Mouse (Mus musculus) mouse trophoblast stem cell (cell line): ENCODE results near the gene Hmces.

Experiments
- in situ Hi-C, 2 experiments: fragments of 300-500 bp; cut with MseI, MboI; formaldehyde crosslinking; loops; 2 replicates in 1 of 2; 3 replicates in 1 of 2; pipeline ENCODE4 v1.15.1; 2025

The Hmces gene

DNA sequence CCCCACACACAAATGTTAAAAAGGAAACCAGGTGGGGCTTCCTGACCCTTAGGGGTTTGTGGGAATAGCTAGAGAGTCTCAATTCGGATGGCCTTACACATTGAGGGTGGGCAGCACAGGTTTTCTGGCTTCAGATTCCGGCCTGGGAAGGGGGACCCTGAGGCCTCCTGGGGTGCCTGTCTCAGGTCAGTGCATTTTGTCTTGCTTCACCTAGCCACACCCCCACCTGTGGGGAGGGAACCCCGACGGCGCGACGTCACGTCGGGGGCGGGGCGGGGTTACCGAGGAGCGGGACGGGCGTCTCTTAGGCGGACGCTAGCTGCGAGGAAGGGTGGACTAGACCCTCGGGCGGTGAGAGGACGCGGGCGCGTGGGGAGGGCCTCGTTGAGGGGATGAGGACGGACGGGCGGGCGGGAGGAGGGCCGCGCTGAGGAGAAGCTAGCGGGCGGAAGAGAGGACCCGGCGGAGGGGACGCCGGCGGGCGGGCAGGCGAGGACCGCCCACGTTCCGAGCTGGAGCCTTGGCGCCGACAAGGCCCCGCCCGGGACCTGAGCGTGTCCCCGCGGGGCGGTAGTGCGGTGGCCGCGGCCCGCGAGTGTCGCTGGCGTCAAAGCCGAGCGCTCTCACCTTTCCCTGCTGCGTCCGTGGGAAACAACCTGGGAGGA, at the start of gene Hmces:
Hmces (plus strand) TSS at position 275 of the 665 bp plus-strand sequence.
- in situ Hi-C loops: no loop called here

GRCm38 (mm10) chr6:87866211-87866610, 47.5 kb upstream of the Hmces start:
- in situ Hi-C loops: no loop called here

DNA sequence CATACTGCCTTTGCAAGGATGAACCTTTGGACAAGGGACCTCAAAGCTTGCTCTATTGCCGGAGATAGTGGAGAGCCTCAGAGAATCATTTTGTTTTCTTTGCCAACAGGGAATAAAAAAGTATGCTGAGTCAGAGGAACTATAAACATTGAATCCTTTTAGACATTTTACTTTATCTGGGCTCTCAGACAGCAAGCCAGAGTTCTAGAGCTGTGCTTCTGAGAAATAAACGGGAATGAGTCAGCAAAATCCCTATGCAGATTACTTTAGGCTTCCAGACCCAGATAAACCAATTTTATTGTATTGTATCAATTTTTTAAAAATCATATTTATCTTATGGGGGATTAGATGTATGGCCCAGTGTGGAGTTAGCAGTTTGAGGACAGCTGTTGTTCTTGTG, 46.5 kb upstream of the Hmces start:
- in situ Hi-C loops: no loop called here

GRCm38 (mm10) chr6:87868871-87869506, 44.7 kb upstream of the Hmces start:
- in situ Hi-C loops: no loop called here

- in situ Hi-C loops: no loop called here
Measured at GRCm38 (mm10) chr6:87870440-87870839, 43.3 kb upstream of the Hmces start.

DNA sequence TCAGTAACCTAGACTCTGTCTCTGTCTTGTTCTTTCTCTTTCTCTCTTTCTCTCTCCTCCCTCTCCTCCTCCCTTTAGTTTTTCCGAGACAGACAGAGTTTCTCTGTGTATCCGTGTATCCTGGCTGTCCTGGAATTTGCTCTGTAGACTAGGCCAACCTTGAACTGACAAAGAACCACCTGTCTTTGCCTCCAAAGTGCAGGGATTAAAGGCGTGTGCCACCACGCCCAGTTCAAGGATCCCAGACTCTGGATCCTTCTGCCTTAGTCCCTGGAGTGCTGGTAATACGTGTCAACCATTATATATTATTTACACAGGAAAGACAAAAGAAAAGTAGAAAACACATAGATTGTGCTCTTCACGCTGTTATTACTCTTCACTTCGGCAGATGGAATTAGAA, 42.5 kb upstream of the Hmces start:
- in situ Hi-C loops: no loop called here

GRCm38 (mm10) chr6:87873104-87873503, 40.6 kb upstream of the Hmces start:
- in situ Hi-C loops: no loop called here

- in situ Hi-C loops: no loop called here
Measured at GRCm38 (mm10) chr6:87873963-87874362, 39.8 kb upstream of the Hmces start.

GRCm38 (mm10) chr6:87875083-87875482, 38.7 kb upstream of the Hmces start:
- in situ Hi-C loops: no loop called here

GRCm38 (mm10) chr6:87875562-87875961, 38.2 kb upstream of the Hmces start:
- in situ Hi-C loops: no loop called here

DNA sequence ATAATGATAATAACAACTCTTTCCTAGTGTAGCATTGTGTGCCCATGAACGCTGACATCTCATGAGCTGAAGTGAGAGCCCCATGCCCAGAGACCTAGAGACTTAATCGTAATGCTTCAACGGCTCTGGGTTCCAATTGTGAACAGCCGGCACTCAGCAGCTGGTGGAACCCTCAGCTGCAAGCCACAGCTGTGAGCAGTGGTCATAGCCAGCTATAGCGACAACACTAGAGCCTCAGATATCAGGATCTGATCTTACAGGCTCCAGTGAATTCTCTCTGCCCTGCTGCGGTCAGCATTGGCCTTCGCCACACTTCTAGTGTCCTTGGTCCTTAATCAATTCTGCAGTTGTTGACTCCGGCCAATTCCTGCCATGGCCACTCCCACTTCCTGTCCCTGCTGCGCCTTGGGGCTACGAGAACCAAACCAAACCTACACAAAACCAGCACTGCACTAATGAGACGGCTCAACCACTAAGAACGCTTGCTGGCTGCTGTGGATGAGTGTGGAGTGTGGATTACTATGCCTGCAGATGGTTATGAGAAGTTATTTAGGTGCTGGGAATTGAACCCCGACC, 37.6 kb upstream of the Hmces start:
- in situ Hi-C loops: no loop called here

DNA sequence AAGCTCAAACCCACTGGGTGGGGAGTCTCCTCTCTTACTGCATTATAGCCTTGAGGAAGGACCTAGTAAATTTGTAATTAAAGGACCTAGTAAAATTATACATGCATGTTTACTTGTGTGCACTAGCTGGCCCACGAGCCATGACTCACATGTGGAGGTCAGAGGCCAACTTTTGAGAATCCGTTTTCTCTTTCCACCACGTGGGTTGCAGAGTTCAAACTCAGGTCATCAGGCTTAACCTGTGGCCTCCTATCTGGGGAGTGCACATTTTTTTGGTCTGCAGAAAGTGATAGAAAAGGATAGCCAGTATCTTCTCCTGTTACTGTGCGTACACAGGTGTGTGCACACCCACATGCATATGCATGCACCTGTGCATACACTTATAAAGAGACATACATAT, 34.7 kb upstream of the Hmces start:
- in situ Hi-C loops: no loop called here

- in situ Hi-C loops: no loop called here
Measured at GRCm38 (mm10) chr6:87879628-87880027, 34.1 kb upstream of the Hmces start.

- in situ Hi-C loops: no loop called here
Measured at GRCm38 (mm10) chr6:87882221-87882620, 31.5 kb upstream of the Hmces start.

DNA sequence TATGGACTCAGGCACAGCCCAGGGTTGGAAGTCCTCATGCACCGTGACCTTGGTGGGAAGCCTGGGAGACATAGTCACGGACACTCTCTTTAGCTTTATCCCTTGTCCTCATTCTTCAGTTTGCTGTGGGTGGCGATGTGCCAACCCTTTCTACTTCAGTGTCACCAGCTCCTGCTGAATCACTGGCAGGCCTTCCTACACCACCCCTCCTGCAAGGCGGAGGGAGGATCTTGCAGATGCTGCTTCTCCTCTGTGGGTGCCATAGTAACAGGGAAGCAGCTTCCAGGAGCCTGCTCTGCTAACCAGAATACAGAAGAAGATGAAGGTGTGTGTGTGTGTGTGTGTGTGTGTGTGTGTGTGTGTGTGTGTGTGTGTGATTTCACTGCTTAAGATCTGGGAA, 30.9 kb upstream of the Hmces start:
- in situ Hi-C loops: no loop called here

DNA sequence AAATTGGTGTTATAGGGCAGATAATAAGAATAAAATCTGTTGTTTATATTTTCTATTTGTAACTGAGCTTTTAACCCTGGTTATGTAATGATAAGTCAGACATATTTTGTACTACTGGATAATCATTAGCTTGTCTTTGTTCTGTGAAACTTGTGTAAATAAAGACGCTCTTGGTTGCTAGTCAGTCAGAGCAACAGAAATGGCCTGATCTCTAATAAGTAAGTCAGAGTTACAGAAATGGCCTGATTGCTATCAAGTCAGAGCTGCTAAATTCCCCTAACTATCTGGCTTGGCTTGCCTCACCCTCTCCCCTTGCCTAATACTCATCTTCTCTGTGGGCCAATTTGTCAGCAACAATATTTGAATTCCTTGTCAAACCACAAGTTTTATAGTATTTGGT, 27.0 kb upstream of the Hmces start:
- in situ Hi-C loops: no loop called here

DNA sequence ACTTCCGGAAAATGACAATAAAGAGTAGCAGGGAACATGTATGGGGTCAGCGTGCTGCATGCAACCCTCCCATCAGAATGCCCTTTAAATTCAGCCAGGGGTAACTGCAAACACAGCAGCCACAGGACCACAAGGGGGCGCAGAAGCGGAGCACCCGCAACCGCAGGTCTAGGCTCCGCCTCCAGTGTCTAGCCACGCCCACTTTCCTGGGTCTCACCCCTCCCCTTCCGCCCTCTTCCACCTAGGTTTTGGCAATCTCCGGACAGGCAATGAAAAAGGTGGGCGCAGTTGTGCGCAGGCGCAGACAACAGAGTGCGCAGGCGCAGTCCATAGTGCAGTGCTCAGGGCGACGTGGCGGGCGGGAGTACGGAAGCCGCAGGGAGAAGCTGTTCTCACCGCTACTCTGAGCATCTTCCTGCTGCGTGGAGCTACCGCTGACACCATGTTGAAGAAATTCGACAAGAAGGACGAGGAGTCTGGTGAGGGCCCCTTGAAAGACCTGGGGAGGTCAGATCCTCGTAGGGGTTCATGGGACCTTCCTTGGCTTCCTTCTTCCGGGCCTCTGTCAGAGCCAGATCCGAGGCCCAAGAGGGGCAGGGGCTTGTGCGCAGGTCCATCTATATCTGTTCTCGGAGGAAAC, 26.0 kb upstream of the Hmces start, which contains the start of gene Copg1:
Copg1 (plus strand) TSS at position 221 of the 640 bp plus-strand sequence.
- in situ Hi-C loops: no loop called here

DNA sequence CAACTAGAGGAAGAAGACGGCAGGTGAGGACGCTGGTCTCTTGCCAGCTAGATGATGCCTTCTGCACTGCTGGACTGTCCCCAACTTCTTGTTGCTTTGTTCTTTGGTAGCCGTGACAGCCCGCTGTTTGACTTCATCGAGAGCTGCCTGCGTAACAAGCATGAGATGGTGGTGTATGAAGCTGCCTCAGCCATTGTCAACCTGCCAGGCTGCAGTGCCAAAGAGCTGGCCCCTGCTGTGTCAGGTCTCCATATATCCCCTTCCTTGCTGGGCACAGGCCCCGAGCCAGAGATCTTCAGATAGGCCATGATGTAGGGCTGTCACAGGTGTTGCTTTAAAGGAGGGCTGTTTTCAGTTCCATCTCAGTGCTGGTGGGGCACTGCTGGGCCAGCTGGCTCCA, 19.8 kb upstream of the Hmces start:
- in situ Hi-C loops: no loop called here

GRCm38 (mm10) chr6:87898028-87898427, 15.7 kb upstream of the Hmces start:
- in situ Hi-C loops: no loop called here

- in situ Hi-C loops: loop anchor here in 1 of 2 experiments (5.0 kb wide), 1 partner anchor 86 kb away; no protein-coding TSS in a partner anchor
Measured at GRCm38 (mm10) chr6:87906632-87907031, 7.1 kb upstream of the Hmces start.

GRCm38 (mm10) chr6:87909181-87909580, 4.6 kb upstream of the Hmces start:
- in situ Hi-C loops: loop anchor here in 1 of 2 experiments (5.0 kb wide), 1 partner anchor 83 kb away; no protein-coding TSS in a partner anchor

GRCm38 (mm10) chr6:87911559-87911958, 2.2 kb upstream of the Hmces start:
- in situ Hi-C loops: no loop called here
